Mouse (Mus musculus) forebrain, embryonic 15.5 days (tissue): ENCODE measurements around the gene Cdh5. TPM values are rescaled to one million over a fixed set of nuclear protein-coding genes. Genes with fewer than 3 reads are reported as not detected.
A peak's percentile ranks its signal among the peaks of the same experiment; 100 is the strongest.
"Not testable (repeated sequence)": the region's sequence is repeated elsewhere in the genome, so short reads cannot be mapped to it uniquely, and the experiment has no call there.

Source experiments
- ATAC-seq: fragments of 200-750 bp; cut with Nextera tagmentation; replicated peaks from 2 replicates; pipeline ENCODE4 v1.8.0; 2017; ENCODE audit warnings: mild to moderate bottlenecking, moderate TSS enrichment, moderate library complexity
- H3K27ac ChIP-seq: fragments of 300-500 bp; sonication (generic); replicated peaks from 2 replicates; pipeline ENCODE4 v1.5.1; 2015; ENCODE audit warnings: mild to moderate bottlenecking, inconsistent platforms
- H3K27me3 ChIP-seq: fragments of 300-500 bp; sonication (generic); 2 replicates; pipeline ENCODE4 v1.6.1; 2015; ENCODE audit warnings: inconsistent platforms
- H3K36me3 ChIP-seq: fragments of 300-500 bp; sonication (generic); 2 replicates; pipeline ENCODE4 v1.6.1; 2015; ENCODE audit warnings: mild to moderate bottlenecking, inconsistent platforms
- H3K4me1 ChIP-seq: fragments of 300-500 bp; sonication (generic); 2 replicates; pipeline ENCODE4 v1.6.1; 2015; ENCODE audit warnings: inconsistent platforms
- H3K4me2 ChIP-seq: fragments of 300-500 bp; sonication (generic); replicated peaks from 2 replicates; pipeline ENCODE4 v1.6.1; 2015; ENCODE audit warnings: mild to moderate bottlenecking, inconsistent platforms
- H3K4me3 ChIP-seq: fragments of 300-500 bp; sonication (generic); 2 replicates; pipeline ENCODE4 v1.5.1; 2015; ENCODE audit warnings: mild to moderate bottlenecking, inconsistent platforms
- H3K9ac ChIP-seq: fragments of 300-500 bp; sonication (generic); replicated peaks from 2 replicates; pipeline ENCODE4 v1.6.1; 2015; ENCODE audit warnings: mild to moderate bottlenecking, inconsistent platforms
- H3K9me3 ChIP-seq: fragments of 300-500 bp; sonication (generic); 2 replicates; pipeline ENCODE4 v1.6.1; 2016; ENCODE audit warnings: inconsistent platforms
- WGBS: fragments of 180-500 bp; shearing (Covaris S2); methylation state at CpG from one replicate; pipeline ENCODE4 v1.1.7; 2015; ENCODE audit warnings: mixed read lengths; 5-methylcytosine and 5-hydroxymethylcytosine counted together
- polyA plus RNA-seq: library from polyadenylated mRNA; unstranded; fragments of >200 nt; fragmentation: Nextera tagmentation; extraction: Ambion mirVana; gene quantifications from 2 replicates; pipeline ENCODE4 v1.2.1, GENCODE M21; 2015

Cdh5 gene
- polyA plus RNA-seq, 1 experiment from 2014 or later, result 9.0 TPM

DNA sequence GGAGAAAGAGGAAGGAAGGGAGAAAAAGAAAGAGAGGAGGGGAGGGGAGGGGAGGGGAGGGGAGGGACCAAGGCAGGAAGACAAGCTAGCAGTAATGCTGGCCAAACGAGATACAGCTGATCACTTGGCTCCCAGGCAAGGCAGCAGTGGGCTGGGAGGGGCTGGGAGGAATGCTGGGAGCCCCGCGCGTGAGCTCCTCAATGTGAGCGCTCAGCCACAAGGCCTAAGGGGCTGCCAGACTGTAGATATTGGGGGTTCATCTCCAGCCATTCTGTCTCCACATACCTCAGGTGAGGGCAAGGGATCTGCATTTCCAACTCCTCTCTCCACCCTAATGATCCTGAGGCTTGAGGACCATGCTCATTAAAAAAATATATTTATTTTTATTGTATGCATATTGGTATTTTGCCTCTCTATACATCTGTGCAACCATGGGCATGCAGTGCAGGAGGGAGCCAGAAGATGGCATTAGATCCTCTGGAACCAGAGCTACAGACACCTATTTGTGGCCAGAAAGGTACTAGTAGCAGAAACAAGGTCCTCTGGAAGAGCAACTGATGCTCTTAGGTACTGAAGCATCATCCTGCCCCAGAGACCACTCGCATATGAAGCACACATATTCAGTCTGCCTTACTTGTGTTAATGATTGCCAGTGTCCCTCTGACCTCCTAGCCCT lies 2.6 kb upstream of the Cdh5 start:
- H3K4me1 ChIP-seq, result 0 out of 2 replicates have a peak, but pooled peaks cover 2% of the 10 kb centered on the region
- no peaks in the 10 kb centered on the region for H3K9me3 ChIP-seq
- H3K4me2 ChIP-seq, result no peak overlapping the region
- no peaks in the 10 kb centered on the region for H3K36me3 ChIP-seq
- ATAC-seq, result peak; percentile 44; the same call in 1 of the 2 replicates
- WGBS, result 23% methylated on average over 6 of the region's 6 CpGs
- no peak overlapping the region for H3K4me3 ChIP-seq
- no peak overlapping the region for H3K9ac ChIP-seq
- H3K27ac ChIP-seq, result no peak overlapping the region
- H3K27me3 ChIP-seq, result no peaks in the 10 kb centered on the region

DNA sequence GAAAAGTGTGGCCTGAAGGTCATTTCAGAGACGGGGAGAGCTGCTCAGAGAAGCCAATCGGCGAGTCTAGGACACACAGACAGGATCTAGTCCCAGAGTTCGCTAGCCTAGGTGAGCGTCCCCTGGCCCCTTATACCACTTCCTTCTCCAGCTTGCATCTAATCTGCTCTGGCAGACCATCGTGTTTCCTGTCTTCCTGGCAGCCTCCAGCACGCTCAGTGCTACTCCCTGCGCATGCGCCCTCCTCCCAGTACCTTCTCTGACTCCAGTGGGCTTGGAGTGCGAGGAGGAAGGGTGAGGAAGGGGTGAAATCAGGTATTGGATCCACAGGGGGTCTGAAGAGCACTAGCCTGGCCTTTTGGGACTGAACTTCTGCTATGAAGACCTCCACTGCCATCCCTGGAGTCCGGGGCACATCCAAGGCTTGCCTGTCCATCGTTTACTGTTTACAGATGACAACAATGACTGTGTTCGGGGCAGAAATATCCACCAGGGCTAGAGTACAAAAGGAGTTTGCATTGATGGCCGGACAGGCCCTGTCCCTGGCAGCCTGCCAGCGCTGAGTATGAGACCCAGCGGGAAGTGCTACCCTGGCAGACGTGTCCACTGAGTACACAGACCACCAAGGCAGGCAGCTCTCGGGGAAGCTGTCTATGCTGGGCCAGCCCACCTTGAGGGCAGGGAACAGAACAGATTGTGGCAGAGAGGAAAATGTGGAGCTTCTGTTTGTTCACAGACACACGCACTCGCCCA lies 1.9 kb upstream of the Cdh5 start:
- no peak overlapping the region for H3K4me2 ChIP-seq
- 0 out of 2 replicates have a peak, but pooled peaks cover 2% of the 10 kb centered on the region for H3K4me1 ChIP-seq
- 57% methylated on average over 20 of the region's 20 CpGs for WGBS
- no peak overlapping the region for H3K4me3 ChIP-seq
- no peak overlapping the region for H3K9ac ChIP-seq
- H3K36me3 ChIP-seq, result no peaks in the 10 kb centered on the region
- no peaks in the 10 kb centered on the region for H3K9me3 ChIP-seq
- no peak overlapping the region for H3K27ac ChIP-seq
- H3K27me3 ChIP-seq, result no peaks in the 10 kb centered on the region
- ATAC-seq, result no peak; the same call in 1 of the 2 replicates

DNA sequence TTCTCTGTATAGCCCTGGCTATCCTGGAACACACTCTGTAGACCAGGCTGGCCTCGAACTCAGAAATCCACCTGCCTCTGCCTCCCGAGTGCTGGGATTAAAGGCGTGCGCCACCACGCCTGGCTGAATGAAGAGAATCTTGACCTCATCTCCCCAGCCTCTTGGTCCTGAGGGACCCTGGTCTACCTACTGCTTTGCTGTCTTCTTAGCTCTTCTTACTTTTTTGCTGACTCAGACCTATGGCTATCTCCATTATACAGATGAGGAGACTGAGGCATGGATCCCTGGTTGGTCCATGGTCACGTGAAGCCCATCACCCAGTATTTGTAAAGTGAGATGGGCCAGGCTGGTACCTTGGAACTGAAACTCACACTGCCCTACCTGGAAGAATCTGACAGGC lies 701 bp upstream of the Cdh5 start:
- not testable (repeated sequence) for H3K27ac ChIP-seq, H3K4me2 ChIP-seq, H3K9ac ChIP-seq, H3K9me3 ChIP-seq, ATAC-seq, H3K36me3 ChIP-seq, H3K27me3 ChIP-seq, H3K4me1 ChIP-seq, H3K4me3 ChIP-seq
- whole genome bisulfite sequencing, result 93% methylated on average over 6 of the region's 6 CpGs

DNA sequence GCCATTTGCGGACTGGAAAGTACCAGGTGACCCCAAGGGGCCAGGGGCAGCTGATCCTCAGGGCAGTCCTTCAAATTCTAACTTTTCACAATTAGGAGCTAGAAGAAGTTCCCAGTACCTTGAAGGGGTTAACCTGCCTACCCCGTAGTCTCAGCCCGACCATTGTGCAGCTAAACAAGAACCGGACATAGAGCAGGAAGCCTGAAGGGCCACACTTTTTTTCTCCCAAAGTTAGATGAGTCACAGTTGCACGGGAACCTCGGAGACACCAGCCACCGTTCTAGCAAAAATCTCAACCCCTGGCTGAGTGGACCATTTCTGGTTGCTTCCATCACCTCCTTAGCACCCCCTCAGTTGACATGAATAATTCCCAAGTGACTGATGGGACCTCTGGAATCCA lies 2.0 kb downstream of the Cdh5 start:
- H3K4me2 ChIP-seq, result no peak overlapping the region
- H3K9me3 ChIP-seq, result no peaks in the 10 kb centered on the region
- H3K9ac ChIP-seq, result no peak overlapping the region
- no peaks in the 10 kb centered on the region for H3K36me3 ChIP-seq
- ATAC-seq, result no peak
- H3K27ac ChIP-seq, result no peak overlapping the region
- H3K4me1 ChIP-seq, result 0 out of 2 replicates have a peak, but pooled peaks cover 5% of the 10 kb centered on the region
- WGBS, result 64% methylated on average over 7 of the region's 7 CpGs
- no peak overlapping the region for H3K4me3 ChIP-seq
- H3K27me3 ChIP-seq, result no peaks in the 10 kb centered on the region

DNA sequence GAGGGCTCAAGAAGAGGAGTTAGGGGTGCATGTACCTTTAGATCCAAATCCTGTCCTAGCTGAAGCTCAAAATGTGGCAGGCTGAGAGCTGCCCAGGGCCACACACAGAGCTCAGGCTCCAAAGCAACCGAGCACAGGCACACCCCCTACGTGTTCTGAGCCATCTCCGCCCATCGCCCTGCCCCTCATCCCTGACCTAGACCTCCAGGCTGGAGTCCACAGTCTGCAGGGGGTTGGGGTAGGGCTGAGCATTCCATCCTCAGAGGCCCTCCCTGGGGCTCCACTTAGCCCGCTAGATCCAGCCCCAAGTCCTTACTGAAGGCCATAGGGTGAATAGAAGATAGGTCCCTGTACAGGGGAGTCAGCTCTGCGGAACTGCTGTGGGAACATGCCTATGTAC lies 4.3 kb downstream of the Cdh5 start:
- H3K36me3 ChIP-seq, result no peaks in the 10 kb centered on the region
- 74% methylated on average over 6 of the region's 6 CpGs for WGBS
- H3K9me3 ChIP-seq, result no peaks in the 10 kb centered on the region
- no peak overlapping the region for H3K9ac ChIP-seq
- no peaks in the 10 kb centered on the region for H3K27me3 ChIP-seq
- no peak overlapping the region for H3K27ac ChIP-seq
- no peak overlapping the region for H3K4me3 ChIP-seq
- no peak for ATAC-seq
- no peak overlapping the region for H3K4me2 ChIP-seq
- 0 out of 2 replicates have a peak, but pooled peaks cover 3% of the 10 kb centered on the region for H3K4me1 ChIP-seq

DNA sequence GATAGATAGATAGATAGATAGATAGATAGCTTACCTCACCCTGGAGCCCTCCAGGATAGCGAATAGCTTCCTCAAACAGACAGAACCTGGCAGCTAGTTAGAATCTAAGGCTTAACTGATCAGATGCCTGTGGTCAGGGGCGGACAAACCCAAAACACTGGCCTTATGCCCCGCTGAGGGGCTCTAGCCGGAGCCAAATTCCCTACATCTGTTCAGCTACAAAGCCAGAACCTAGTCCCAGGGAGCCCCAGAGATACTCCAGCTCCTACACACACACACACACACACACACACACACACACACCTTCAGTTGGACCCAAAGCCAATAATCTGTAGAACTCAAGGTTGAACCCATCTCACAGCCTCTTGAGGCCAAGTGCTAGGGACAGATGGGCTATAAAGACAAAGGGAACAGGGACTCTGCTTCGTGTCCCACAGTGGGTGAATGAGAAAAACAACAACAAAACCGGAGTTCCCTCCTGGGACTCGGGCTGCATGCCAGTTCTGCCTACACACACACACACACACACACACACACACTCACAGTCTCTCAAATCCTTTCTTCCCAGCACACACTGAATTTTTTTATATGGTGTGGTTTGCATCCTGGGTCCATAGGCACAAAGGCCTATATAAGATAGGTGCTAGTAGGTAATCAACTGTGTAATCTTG lies 5.0 kb downstream of the Cdh5 start:
- WGBS, result 60% methylated on average over 7 of the region's 7 CpGs
- 0 out of 2 replicates have a peak, but pooled peaks cover 3% of the 10 kb centered on the region for H3K4me1 ChIP-seq
- no peak overlapping the region for H3K4me3 ChIP-seq
- no peaks in the 10 kb centered on the region for H3K9me3 ChIP-seq
- H3K27ac ChIP-seq, result no peak overlapping the region
- H3K36me3 ChIP-seq, result no peaks in the 10 kb centered on the region
- no peak overlapping the region for H3K9ac ChIP-seq
- ATAC-seq, result no peak
- H3K4me2 ChIP-seq, result no peak overlapping the region
- H3K27me3 ChIP-seq, result no peaks in the 10 kb centered on the region

DNA sequence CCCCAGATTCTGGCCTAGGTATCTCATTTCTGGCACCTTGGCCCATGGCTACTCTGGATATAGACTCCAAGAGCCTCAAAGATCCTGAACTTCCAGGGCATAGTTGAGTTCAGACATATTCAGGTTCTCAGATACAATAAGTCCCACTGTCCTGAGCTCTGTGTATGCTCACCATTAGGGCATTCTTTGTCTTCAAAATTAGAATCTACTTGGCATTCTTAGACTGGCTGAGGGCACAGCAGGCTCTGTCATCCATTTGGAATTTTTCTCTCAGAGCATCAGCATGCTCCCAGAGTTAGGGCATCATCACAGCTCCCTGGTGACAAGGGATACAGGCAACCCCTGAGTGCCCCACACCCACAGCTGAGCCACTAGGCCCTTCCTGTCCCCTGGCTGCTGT lies 5.7 kb downstream of the Cdh5 start:
- Histone ChIP-seq H3K4me1 (0 out of 2 replicates have a peak, but pooled peaks cover 3% of the 10 kb centered on the region), H3K9ac (no peak overlapping the region), H3K4me3 (no peak overlapping the region), H3K27me3 (no peaks in the 10 kb centered on the region), H3K27ac (no peak overlapping the region), H3K4me2 (no peak overlapping the region), H3K9me3 (no peaks in the 10 kb centered on the region), H3K36me3 (no peaks in the 10 kb centered on the region)
- ATAC-seq, result no peak

DNA sequence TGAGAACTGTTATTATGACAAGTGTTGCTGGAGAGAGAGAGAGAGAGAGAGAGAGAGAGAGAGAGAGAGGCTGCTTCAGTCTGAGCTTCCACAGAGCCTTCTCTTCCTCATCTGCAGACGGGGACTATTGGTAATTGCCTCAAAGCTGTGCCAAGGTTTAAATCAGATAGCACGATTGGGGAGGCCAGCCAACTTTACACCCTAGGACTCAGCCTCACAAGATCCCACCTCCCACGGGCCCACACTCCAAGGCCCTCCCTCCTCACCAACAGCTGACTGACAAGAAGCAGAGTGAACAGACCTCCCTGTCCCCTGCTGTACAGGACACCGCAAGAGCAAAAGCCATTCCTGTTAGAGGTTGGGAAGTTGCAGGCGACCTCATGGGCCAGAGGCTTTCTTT lies 6.6 kb downstream of the Cdh5 start:
- 44% methylated on average over 5 of the region's 5 CpGs for WGBS
- ATAC-seq, result no peak
- no peaks in the 10 kb centered on the region for H3K9me3 ChIP-seq

DNA sequence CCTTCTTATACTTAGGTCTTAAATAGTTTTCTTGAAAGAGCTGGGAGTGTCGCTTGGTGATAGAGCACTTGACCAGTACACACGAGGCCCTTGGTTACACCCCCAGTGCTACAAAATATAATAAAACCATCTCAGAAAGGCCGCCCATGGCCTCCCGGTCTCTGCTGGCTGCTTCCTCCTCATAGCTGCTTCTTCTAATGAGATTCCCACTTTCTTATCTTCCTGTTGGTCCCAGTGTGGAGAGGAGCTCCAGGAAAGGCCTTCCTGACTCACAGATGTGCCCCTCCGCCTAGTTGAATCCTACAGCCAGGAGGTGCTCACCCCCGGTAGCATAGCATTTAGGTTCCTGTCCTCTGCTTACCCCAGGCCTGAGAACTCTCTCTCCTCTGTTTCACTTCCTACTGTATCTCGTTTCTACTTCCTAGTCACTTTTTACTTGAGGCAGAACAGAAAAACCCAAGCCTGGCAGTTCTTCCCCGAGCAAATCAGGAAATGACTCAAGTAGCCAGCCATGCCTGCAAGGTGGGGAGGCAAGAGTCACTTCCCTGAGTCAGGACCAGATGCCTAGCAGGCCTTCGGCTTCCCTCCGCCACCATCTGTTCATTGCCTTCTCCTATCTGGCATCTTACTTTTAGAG lies 9.2 kb downstream of the Cdh5 start:
- Histone ChIP-seq H3K9ac (no peak overlapping the region), H3K27ac (no peak overlapping the region), H3K27me3 (no peaks in the 10 kb centered on the region), H3K4me2 (no peak overlapping the region), H3K4me3 (no peak overlapping the region), H3K36me3 (no peaks in the 10 kb centered on the region), H3K4me1 (0 out of 2 replicates have a peak, but pooled peaks cover 3% of the 10 kb centered on the region), H3K9me3 (no peaks in the 10 kb centered on the region)
- no peak for ATAC-seq
- 90% methylated on average over 10 of the region's 10 CpGs for WGBS

More for the DNA sequence above, 6.6 kb downstream of the Cdh5 start:
- no peaks in the 10 kb centered on the region for H3K27me3 ChIP-seq
- H3K4me2 ChIP-seq, result no peak overlapping the region
- no peak overlapping the region for H3K9ac ChIP-seq
- H3K36me3 ChIP-seq, result no peaks in the 10 kb centered on the region
- 0 out of 2 replicates have a peak, but pooled peaks cover 3% of the 10 kb centered on the region for H3K4me1 ChIP-seq
- no peak overlapping the region for H3K27ac ChIP-seq
- H3K4me3 ChIP-seq, result no peak overlapping the region

DNA sequence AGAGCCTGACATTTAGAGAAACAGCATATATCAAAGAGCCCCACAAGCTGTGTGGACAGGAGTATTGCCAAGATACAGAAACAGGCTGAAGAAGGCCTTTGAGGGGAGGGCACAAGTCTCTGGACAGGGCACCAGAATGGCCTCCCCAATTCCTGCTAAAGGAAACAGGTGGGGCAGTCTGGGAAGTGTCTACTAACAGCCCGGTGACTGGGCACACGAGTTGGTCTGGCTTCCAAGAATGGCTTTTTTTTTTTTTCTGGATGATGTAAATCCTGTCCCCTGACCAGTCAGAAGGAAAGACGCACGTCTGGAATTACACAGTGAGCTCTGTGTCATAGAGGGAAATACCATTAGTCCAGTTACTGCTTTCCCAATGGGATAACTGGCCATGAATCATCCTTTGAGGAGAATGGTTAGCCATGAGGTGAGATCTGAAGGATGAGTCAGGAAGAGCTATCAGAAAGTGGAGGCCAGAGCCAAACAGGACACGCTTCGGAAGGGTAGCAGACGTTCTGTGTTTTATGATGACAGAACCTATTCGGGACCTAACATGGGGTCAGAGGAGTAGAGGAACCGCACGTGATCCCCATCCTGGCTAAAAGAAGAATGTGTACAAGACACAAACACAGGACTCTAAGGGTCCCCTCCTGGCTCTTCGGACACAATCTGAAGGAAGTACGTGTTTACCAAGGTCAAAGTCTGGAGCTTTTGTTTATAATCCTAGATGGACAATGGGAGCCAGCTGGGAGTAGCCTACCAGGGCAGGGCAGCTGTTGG lies 20.4 kb downstream of the Cdh5 start:
- 84% methylated on average over 12 of the region's 12 CpGs for WGBS
- H3K36me3 ChIP-seq, result no peaks in the 10 kb centered on the region
- no peak overlapping the region for H3K27ac ChIP-seq
- no peak for ATAC-seq
- no peak overlapping the region for H3K4me3 ChIP-seq
- no peak overlapping the region for H3K4me2 ChIP-seq
- H3K27me3 ChIP-seq, result no peaks in the 10 kb centered on the region
- no peaks in the 10 kb centered on the region for H3K9me3 ChIP-seq
- no peak overlapping the region for H3K9ac ChIP-seq
- peaks cover 6% of the 10 kb centered on the region; the same call in 1 of the 2 replicates for H3K4me1 ChIP-seq

DNA sequence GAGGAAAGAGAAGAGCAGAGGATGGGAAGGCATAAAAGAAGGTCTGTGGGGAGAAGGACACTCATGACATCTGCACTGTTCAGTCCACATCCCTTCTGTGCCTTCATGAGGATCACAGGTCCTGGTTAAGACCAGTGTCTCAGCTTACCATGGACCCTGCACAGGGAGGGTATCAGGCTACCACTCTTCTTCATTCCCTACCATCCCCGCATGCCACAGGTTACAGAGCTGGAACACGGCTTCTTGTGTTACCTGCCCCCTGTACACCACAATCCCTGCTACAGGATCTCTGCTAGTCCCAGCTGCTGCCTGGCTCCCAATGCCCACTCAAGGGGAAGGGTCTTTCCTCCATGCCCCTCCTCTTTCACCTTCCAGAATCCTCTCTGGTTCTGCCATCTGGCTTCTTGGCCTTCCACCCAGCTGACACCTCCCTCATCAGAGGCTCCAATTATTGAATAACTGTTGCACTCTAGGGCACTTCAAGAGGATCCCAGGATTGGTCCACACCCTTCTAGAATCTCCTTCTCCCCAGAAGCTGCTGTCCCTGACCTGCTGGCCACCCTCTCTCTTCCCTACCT lies 21.7 kb downstream of the Cdh5 start:
- Histone ChIP-seq H3K27ac (no peak overlapping the region), H3K36me3 (no peaks in the 10 kb centered on the region), H3K27me3 (no peaks in the 10 kb centered on the region), H3K9ac (no peak overlapping the region), H3K4me1 (peaks cover 6% of the 10 kb centered on the region; the same call in 1 of the 2 replicates), H3K9me3 (no peaks in the 10 kb centered on the region), H3K4me3 (no peak overlapping the region), H3K4me2 (no peak overlapping the region)
- WGBS, result 93% methylated on average over 2 of the region's 2 CpGs
- no peak for ATAC-seq
